Mouse (Mus musculus) embryonic fibroblast, embryonic 13.5 days (primary cell): ENCODE measurements around the gene Cep95.

Experiments used
- CTCF ChIP-seq: IDR thresholded peaks from 2 replicates; pipeline ENCODE4 v1.5.1; 2011; ENCODE audit warnings: mild to moderate bottlenecking, control low read depth, low read length, moderate library complexity, borderline replicate concordance; ENCODE audit not compliant: insufficient read depth
- POLR2A ChIP-seq: IDR thresholded peaks from 2 replicates; pipeline ENCODE4 v1.6.1; 2011; ENCODE audit warnings: low read depth, mild to moderate bottlenecking, control low read depth, low read length, moderate library complexity

DNA sequence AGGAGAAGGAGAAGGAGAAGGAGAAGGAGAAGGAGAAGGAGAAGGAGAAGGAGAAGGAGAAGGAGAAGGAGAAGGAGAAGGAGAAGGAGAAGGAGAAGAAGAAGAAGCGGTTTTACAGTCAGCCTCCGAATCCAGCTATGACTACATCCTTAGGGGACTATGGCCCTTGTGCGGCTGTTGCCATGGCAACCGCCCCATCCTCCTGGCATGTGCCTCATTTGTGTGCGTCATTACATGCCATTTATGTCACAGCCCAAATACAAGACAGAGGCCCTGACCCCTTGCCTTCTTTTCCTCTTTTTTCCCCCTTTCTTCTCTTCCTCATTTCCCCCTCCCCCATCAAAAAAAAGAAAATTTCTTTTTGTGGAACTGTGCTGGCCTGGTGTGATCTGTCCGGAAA is 47.8 kb upstream of the Cep95 start:
- TF ChIP-seq CTCF = no peak
- TF ChIP-seq POLR2A = no peak
